Mouse (Mus musculus): ENCODE results near the gene Spint2. TPM values are rescaled to one million over a fixed set of nuclear protein-coding genes. Genes with fewer than 3 reads are reported as not detected.
A peak's percentile ranks its signal among the peaks of the same experiment; 100 is the strongest.

Spint2 gene
- polyA plus RNA-seq, 1 experiment, result 264 TPM

GRCm38 (mm10) chr7:29253842-29254241, 27.9 kb downstream of the Spint2 start:
- Histone ChIP-seq H3K27ac (ENCODE audit: insufficient read depth, low read length) (no peak overlapping the region), H3K9ac (ENCODE audit: low read depth, poor library complexity, severe bottlenecking) (no peak overlapping the region), H3K9me3 (replicated peaks; ENCODE audit: control insufficient read depth, insufficient read depth, low read length, poor library complexity, severe bottlenecking) (no peaks in the 10 kb centered on the region), H3K4me1 (ENCODE audit: control insufficient read depth, insufficient read depth, low read length) (no peaks in the 10 kb centered on the region), H3K27me3 (ENCODE audit: control insufficient read depth, insufficient read depth, low read length, poor library complexity, severe bottlenecking) (no peaks in the 10 kb centered on the region), H3K36me3 (ENCODE audit: control insufficient read depth, insufficient read depth, low read length, poor library complexity, severe bottlenecking) (peaks cover 29% of the 10 kb centered on the region), H3K4me3 (ENCODE audit: low read depth, low read length) (no peak overlapping the region)
- TF ChIP-seq CTCF (IDR thresholded peaks at IDR 0.05; ENCODE audit: low read depth, low read length) (no peak), EP300 (IDR thresholded peaks at IDR 0.05; ENCODE audit: insufficient read depth, low read depth, low read length) (no peak), POLR2A (IDR thresholded peaks at IDR 0.05; ENCODE audit: insufficient read depth, low read length) (no peak)

GRCm38 (mm10) chr7:29251166-29251565, 30.5 kb downstream of the Spint2 start:
- Histone ChIP-seq H3K9me3 (replicated peaks; ENCODE audit: control insufficient read depth, insufficient read depth, low read length, poor library complexity, severe bottlenecking) (no peaks in the 10 kb centered on the region), H3K9ac (ENCODE audit: low read depth, poor library complexity, severe bottlenecking) (no peak overlapping the region), H3K36me3 (ENCODE audit: control insufficient read depth, insufficient read depth, low read length, poor library complexity, severe bottlenecking) (peaks cover 10% of the 10 kb centered on the region), H3K4me1 (ENCODE audit: control insufficient read depth, insufficient read depth, low read length) (no peaks in the 10 kb centered on the region), H3K27me3 (ENCODE audit: control insufficient read depth, insufficient read depth, low read length, poor library complexity, severe bottlenecking) (no peaks in the 10 kb centered on the region), H3K4me3 (ENCODE audit: low read depth, low read length) (no peak overlapping the region), H3K27ac (ENCODE audit: insufficient read depth, low read length) (no peak overlapping the region)
- TF ChIP-seq EP300 (IDR thresholded peaks at IDR 0.05; ENCODE audit: insufficient read depth, low read depth, low read length), result no peak
- TF ChIP-seq POLR2A (IDR thresholded peaks at IDR 0.05; ENCODE audit: insufficient read depth, low read length), result no peak
- TF ChIP-seq CTCF (IDR thresholded peaks at IDR 0.05; ENCODE audit: low read depth, low read length), result no peak

GRCm38 (mm10) chr7:29248261-29248841, 33.4 kb downstream of the Spint2 start, which contains the start of gene 2200002D01Rik:
2200002D01Rik (minus strand) TSS chr7:29248466.
- Histone ChIP-seq H3K36me3 (ENCODE audit: control insufficient read depth, insufficient read depth, low read length, poor library complexity, severe bottlenecking) (no peaks in the 10 kb centered on the region), H3K27ac (ENCODE audit: insufficient read depth, low read length) (peak within 1 kb of the TSS; percentile 59), H3K9me3 (replicated peaks; ENCODE audit: control insufficient read depth, insufficient read depth, low read length, poor library complexity, severe bottlenecking) (no peaks in the 10 kb centered on the region), H3K4me1 (ENCODE audit: control insufficient read depth, insufficient read depth, low read length) (no peaks in the 10 kb centered on the region), H3K27me3 (ENCODE audit: control insufficient read depth, insufficient read depth, low read length, poor library complexity, severe bottlenecking) (no peaks in the 10 kb centered on the region), H3K9ac (ENCODE audit: low read depth, poor library complexity, severe bottlenecking) (peak within 1 kb of the TSS; percentile 59), H3K4me3 (ENCODE audit: low read depth, low read length) (peak within 1 kb of the TSS; percentile 44)
- peak; percentile 72; the same call in 1 of the 2 replicates for TF ChIP-seq EP300 (IDR thresholded peaks at IDR 0.05; ENCODE audit: insufficient read depth, low read depth, low read length)
- no peak for TF ChIP-seq CTCF (IDR thresholded peaks at IDR 0.05; ENCODE audit: low read depth, low read length)
- no peak for TF ChIP-seq POLR2A (IDR thresholded peaks at IDR 0.05; ENCODE audit: insufficient read depth, low read length)

- H3K36me3 ChIP-seq (ENCODE audit: control insufficient read depth, insufficient read depth, low read length, poor library complexity, severe bottlenecking), result no peaks in the 10 kb centered on the region
- TF ChIP-seq EP300 (IDR thresholded peaks at IDR 0.05; ENCODE audit: insufficient read depth, low read depth, low read length), result no peak
- TF ChIP-seq POLR2A (IDR thresholded peaks at IDR 0.05; ENCODE audit: insufficient read depth, low read length), result no peak
- no peaks in the 10 kb centered on the region for H3K9me3 ChIP-seq (replicated peaks; ENCODE audit: control insufficient read depth, insufficient read depth, low read length, poor library complexity, severe bottlenecking)
- H3K4me3 ChIP-seq (ENCODE audit: low read depth, low read length), result peak overlapping the region; percentile 44
- H3K27ac ChIP-seq (ENCODE audit: insufficient read depth, low read length), result peak overlapping the region; percentile 59
- no peaks in the 10 kb centered on the region for H3K27me3 ChIP-seq (ENCODE audit: control insufficient read depth, insufficient read depth, low read length, poor library complexity, severe bottlenecking)
- peak overlapping the region; percentile 59 for H3K9ac ChIP-seq (ENCODE audit: low read depth, poor library complexity, severe bottlenecking)
- H3K4me1 ChIP-seq (ENCODE audit: control insufficient read depth, insufficient read depth, low read length), result no peaks in the 10 kb centered on the region
These were observed 34.0 kb downstream of the Spint2 start for GRCm38 (mm10) chr7:29247706-29248105.

- Histone ChIP-seq H3K9ac (ENCODE audit: low read depth, poor library complexity, severe bottlenecking) (peak overlapping the region; percentile 59), H3K27ac (ENCODE audit: insufficient read depth, low read length) (peak overlapping the region; percentile 59; the same call in 1 of the 2 replicates)
- TF ChIP-seq POLR2A (IDR thresholded peaks at IDR 0.05; ENCODE audit: insufficient read depth, low read length), result no peak
- 0 out of 2 replicates have a peak, but pooled peaks have one; percentile 47 for TF ChIP-seq EP300 (IDR thresholded peaks at IDR 0.05; ENCODE audit: insufficient read depth, low read depth, low read length)
- TF ChIP-seq CTCF (IDR thresholded peaks at IDR 0.05; ENCODE audit: low read depth, low read length), result peak; percentile 92
These were observed 34.4 kb downstream of the Spint2 start for GRCm38 (mm10) chr7:29247314-29247700.

DNA sequence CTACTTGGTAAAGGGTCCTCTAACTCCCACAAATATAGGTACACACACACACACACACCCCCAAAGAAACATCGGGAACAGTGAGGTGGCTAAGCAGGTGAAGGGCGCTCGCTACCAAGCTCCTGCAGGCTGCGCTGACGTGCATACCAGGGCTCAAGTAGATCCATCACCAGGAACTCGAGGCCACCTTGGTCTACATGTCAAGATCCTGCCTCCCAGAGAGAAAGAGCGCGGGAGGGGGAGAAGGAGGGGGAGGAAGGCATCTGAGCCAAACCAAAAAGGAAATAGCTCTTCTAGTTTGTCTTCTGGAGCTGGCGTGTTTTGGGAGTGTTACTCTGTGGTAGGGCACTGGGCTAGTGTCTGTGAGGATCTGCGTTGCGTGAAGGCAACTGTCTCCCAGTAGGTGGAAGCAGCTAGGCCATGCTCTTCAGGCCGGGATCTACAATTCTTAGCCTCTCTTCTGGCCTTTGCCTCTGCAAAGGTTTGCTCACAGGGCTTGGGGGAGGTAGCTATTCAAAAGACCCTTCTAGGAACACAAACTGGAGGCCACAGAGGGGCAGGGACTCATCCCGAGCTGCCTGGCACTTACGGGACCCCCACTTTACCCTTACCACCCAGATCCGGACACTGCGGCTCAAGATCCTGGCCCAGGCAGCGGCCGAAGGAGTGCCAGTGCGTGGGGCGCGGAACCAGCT, 34.9 kb downstream of the Spint2 start:
- Histone ChIP-seq H3K27me3 (ENCODE audit: control insufficient read depth, insufficient read depth, low read length, poor library complexity, severe bottlenecking) (no peaks in the 10 kb centered on the region), H3K9ac (ENCODE audit: low read depth, poor library complexity, severe bottlenecking) (peak overlapping the region; percentile 32), H3K27ac (ENCODE audit: insufficient read depth, low read length) (peak overlapping the region; percentile 12; the same call in 1 of the 2 replicates), H3K4me1 (ENCODE audit: control insufficient read depth, insufficient read depth, low read length) (no peaks in the 10 kb centered on the region), H3K36me3 (ENCODE audit: control insufficient read depth, insufficient read depth, low read length, poor library complexity, severe bottlenecking) (no peaks in the 10 kb centered on the region), H3K9me3 (replicated peaks; ENCODE audit: control insufficient read depth, insufficient read depth, low read length, poor library complexity, severe bottlenecking) (no peaks in the 10 kb centered on the region), H3K4me3 (ENCODE audit: low read depth, low read length) (peak overlapping the region; percentile 43)
- TF ChIP-seq CTCF (IDR thresholded peaks at IDR 0.05; ENCODE audit: low read depth, low read length) (no peak), EP300 (IDR thresholded peaks at IDR 0.05; ENCODE audit: insufficient read depth, low read depth, low read length) (no peak), POLR2A (IDR thresholded peaks at IDR 0.05; ENCODE audit: insufficient read depth, low read length) (no peak)

More at GRCm38 (mm10) chr7:29247314-29247700, 34.4 kb downstream of the Spint2 start:
- H3K4me1 ChIP-seq (ENCODE audit: control insufficient read depth, insufficient read depth, low read length), result no peaks in the 10 kb centered on the region
- no peaks in the 10 kb centered on the region for H3K27me3 ChIP-seq (ENCODE audit: control insufficient read depth, insufficient read depth, low read length, poor library complexity, severe bottlenecking)
- H3K36me3 ChIP-seq (ENCODE audit: control insufficient read depth, insufficient read depth, low read length, poor library complexity, severe bottlenecking), result no peaks in the 10 kb centered on the region
- H3K4me3 ChIP-seq (ENCODE audit: low read depth, low read length), result peak overlapping the region; percentile 44
- no peaks in the 10 kb centered on the region for H3K9me3 ChIP-seq (replicated peaks; ENCODE audit: control insufficient read depth, insufficient read depth, low read length, poor library complexity, severe bottlenecking)

Data from ES-Bruce4 (cell line).